Mouse (Mus musculus): ENCODE data around the gene Irak1.

The Irak1 gene

DNA sequence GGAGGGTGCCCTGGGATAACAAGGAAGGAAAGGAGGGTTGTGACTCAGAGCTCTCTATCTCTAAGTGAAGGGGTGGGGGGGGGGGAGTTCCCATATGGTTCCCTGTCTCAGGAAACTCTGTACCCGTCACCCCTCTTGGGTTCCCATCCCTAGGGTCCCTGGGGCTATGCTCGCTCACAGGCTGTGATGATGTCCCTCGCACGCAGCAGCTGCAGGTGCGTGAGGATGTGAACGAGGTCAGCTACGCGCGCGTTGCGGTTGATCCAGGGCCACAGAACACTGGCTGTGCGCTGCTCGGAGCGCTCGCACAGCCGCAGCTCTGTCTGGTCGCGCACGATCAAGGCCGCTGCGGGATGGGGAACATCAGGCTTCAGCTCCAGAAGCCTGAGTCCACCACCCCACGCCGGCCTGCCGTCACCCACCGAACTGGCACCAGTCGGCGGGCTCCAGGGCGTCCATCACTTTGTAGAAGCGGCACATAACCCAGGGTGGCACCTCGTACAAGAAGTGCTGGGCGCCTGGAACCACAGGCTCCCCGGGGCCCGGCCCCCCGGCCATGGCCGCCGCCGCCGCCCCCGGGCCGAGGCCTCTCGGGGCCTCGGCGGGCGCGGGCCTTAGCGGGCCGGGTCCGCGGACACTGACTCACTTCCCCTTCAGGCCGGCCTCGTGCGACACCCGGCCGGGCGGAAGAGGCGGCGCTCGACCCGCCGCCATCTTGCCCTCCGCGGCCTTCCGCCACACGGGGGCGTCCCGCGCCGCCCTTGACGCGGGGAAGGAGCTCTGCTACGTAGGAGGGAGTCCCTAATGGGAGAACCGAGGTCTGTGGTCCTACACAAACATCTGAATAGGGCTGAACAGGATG, at the start of gene Irak1:
TSS of gene Irak1 (minus strand) at position 731 of the 862 bp plus-strand sequence.
- DNase-seq (ENCODE audit: low spot score): peak; percentile 86

DNA sequence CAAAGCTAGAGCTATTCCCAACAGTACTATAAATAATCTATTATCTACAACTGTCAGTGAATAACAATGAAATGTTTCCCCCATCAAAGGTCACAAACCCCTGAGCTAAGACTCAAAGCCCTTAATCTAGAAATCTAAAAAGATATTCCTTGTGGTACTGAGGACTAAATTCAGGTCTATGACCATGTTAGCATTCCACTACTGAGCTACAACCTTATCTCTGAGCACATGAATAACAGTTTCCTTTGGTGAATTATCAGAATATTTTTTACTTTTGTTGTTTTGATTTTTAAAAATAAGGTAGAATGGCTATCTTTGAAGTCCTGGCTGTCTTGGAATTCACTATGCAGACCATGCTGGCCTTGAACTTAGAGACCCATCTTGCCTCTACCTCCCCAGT, 47.1 kb upstream of the Irak1 start:
- no peak for DNase-seq (ENCODE audit: low spot score)

DNA sequence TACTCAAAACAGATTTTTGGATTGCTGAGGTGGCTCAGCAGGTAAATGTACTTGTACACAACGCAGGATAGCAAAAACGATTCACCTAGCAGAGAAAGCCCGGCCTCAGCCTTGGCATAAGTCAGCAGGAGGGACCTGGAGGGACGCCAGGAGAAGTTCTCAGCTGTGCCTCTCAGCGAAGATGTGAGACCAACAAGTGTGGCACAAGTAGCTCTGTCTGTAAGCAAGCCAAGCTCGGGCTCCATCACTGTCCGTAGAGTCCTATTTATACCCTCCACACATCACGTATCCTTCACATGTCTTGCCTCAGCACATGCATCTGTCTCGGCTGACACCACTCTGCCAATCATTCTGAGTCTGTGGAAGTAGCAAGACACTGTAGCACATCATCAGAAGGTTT, 44.2 kb upstream of the Irak1 start:
- peak; percentile 18 for DNase-seq (ENCODE audit: low spot score)

DNA sequence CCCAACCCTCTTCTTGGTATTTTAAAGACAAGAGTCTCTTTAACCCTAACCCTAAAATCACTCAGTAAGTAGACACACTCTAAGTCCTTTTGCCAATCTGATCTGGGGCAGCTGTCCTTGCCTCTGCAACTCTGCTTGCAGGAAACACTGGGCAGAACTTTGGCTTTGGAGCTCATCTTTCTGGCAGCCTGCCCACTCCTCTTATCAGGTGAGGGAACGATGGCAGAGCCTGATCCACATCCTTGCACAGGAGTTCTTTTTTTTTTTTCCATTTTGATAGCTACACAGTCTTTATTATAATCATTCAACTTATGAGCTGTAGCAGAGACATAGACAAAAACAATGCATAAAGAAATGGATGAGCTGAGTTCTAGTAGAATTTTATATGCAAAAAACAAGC, 21.4 kb upstream of the Irak1 start:
- peak; percentile 29 for DNase-seq (ENCODE audit: low spot score)

DNA sequence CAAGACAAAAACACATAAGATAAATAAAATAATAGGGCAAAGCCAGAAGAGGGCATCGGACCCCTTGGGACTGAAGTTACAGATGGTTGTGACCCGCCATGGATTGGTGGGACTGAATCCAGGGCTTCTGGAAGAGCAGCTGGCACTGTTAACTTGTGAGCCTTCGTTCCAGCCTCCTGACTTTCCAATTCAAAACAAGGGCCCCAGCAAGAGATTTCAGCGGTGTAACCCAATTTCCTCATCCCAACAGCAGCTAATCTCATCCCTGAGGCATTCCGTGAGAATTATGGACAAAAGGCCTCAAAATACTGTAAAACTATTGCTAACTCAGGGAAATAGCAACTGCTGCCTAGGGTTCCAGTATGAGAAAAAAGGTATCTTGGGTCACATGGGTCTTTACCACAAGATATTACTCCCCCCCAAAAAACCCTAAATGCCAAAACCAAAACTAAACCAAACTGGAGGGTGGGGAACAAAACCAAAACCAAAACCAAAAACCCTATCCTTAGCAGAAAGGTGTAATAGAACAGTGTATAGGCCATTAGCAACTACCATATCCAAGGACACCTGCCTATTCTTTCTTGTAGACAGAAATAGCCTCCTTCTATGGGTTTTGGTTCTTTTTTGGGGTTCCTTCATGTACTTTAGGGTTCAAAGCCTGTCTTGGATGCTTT, 14.1 kb upstream of the Irak1 start:
- DNase-seq (ENCODE audit: low spot score): no peak

DNA sequence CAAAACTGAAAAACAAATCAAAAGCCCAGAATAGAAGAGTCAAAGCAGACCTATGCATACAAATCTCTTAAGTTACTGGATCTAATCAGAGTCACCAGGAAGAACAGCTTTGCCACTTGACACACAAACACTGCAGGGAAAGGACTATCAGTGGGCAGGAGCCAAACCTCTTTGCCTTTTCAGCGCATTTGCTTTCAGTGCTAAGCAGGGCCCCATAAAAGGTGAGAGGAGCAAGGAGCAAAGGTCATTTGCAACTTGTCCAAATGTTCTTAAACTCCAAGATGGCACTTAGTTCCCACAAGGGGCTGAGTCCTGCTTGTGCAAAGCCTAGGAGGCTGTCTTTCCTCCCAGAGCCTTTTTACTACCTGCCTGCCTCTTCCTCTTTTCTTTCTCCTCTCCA, 6.3 kb upstream of the Irak1 start:
- no peak for DNase-seq (ENCODE audit: low spot score)

DNA sequence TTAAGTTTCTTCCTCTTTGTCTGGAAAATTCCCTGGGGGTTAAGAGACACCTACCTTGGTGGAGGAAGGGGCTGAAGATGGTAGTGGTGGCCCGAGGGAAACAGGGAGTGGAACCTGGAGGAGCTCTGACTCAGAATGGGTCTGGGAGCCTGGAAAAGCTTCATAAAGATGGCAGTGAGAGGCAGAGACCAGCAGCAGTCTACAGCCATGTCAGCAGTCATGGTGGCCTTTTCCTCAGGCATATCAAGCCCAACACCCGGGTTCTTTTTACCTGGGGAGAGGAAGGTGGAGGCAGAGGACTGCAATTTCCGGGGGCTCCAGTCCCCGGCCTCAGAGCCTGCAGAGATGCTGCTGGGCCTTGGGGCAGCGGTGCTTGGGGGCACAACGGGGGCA, 927 bp downstream of the Irak1 start:
- no peak for DNase-seq (ENCODE audit: low spot score)

DNA sequence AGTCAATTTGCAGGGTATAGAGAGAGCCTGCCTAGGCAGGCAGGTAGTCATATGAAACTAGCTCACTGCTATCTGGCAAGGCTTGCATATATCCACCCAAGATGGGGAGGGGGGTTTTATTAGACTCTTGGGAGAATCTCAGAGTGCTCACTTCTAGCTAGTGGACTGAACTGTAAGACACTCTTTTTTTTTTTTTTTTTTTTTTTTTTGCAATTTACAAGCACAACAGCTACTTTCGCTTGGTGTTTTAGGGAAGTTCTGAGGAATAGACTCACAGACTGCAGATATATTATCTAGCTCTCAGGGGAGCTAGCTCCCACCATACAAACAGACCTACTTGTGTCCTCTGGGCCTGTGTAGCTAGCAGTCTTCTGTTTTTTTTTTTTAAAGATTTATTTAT, 9.1 kb downstream of the Irak1 start:
- DNase-seq (ENCODE audit: low spot score): no peak

DNA sequence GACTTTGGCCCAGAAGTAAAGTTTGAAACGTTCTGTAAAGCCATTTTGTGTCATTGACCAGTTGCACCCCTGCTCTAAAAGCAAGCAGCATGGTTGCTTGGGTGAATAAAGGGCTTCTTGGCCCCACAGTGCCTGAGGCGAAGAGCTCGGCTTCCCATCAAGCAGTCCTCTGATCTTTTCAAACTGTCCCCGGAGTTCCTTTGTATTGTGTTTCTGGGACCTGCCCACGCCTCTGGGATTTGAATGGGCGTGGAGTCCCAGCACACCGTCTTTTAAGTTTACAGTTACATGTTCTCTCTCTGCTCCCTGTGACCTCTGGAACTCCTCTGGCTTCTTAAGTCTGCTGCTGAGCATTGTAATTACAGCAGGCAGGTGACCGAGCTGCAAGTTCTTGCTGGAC, 15.7 kb downstream of the Irak1 start:
- no peak for DNase-seq (ENCODE audit: low spot score)

DNA sequence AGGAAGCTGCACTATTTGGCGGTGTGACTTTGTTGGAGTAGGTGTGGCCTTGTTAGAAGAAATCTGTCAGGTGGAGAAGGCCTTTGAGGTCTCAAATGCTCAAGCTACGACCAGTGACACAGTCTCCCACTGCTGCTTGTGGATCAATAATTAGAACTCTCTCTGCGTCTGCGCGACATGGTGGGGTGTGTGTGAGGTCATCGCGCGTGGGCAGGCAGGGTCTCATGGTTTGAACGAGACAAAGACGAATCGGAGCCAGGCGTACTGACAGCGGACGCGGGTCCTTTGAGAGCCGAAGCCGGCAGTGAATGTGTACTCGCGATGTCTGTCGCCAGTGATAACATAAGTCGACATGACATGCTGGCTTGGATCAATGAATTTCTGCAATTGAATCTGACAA, 17.3 kb downstream of the Irak1 start:
- DNase-seq (ENCODE audit: low spot score): no peak

DNA sequence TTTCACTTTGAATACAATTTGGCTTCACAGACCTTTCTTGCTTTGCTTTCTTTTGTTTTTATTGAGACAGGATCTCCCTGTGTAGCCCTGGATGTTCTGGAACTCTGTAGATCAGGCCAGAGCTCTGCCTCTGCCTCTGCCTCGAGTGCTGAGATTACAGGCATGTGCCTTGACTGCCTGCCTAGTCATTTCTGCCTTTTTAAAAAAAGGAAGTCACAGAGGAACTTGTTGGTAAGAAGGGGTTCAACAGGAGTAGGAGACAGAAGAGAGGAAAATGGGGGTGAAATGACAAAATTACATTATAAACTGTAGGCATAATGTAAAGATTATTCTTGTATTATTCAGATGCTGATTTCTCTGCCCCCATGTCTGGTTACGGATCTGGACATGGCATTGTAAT, 20.1 kb downstream of the Irak1 start:
- no peak for DNase-seq (ENCODE audit: low spot score)

DNA sequence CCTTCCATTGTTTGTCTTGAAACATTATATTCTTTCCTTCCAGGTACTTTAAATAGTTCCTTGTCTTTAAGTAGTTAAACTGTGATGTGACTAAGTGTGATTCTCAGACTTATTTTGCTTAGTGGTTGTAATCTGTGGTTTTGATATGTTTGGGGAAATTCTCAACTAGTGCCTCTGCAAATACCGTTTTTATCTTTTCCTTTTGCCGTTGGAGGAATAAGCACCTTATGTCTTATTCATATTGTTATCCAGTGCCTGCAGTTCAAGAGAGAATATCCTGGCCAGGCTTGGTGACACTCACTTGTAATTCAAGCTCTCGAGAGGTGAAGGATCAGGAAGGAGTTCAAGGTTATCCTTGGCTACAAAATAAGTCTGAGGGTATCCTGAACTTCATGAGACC, 22.7 kb downstream of the Irak1 start:
- no peak for DNase-seq (ENCODE audit: low spot score)

DNA sequence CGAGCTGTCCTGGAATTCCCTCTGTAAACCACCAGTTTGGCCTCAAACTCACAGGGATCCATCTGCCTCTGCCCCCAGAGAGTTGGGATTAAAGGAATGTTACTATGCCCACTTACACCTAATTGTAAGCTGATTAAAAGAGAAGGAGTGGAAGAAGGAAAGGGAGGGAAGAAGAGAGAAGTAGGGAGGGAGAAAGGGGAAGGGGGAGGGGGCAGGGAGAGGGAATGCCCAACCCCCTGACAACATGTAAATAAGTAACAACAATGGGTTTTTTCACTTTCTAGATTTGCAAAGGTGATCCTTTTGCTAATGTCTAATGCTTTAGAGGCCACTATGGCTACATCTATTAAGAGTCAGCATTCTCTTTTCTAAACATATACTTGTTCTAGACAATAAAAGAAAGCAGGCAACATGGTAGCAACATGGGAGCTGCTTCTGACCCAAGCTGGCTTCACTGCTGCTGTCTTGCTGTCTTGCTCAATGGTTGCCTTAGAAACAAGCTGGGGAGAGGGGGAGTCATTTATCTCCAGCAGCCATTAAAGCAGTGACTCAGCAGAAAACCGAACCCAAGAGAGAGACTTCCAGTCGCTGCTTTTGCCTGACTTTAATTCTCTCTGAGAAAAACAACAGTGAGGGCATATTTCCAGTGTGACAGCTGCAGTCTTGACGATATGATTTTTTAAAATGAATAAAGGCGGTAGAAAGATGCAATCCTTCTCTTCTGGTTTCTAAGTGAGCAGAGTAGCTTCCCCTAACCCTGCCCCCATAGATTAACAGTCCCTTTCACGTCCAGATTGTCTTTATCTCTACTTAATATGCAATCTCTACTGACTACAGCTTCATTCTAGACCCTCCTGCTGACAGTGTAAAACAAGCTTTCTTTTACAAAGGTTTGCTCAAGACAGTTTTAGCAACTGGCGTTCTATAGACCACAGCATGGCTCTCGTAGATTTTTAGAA, 24.5 kb downstream of the Irak1 start:
- no peak for DNase-seq (ENCODE audit: low spot score)

DNA sequence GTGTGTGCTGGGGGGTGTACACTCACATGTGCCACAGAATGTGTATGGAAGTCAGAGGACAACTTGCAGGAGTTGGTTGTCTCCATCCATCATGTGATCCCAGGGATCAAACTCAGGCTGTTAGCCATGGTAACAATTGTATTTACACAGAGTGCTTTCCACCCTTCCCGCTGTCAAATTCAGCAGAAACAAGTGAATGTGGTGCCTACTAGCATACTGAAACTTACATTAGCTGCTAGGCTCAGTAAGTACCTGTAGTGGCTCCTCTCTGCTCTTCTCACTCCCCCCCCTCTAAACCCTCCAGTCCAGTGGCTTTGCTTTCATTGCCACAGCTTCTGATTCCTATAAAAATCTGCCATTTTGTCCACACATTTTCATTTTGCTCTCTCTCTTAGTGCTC, 45.9 kb downstream of the Irak1 start:
- DNase-seq (ENCODE audit: low spot score): no peak

DNA sequence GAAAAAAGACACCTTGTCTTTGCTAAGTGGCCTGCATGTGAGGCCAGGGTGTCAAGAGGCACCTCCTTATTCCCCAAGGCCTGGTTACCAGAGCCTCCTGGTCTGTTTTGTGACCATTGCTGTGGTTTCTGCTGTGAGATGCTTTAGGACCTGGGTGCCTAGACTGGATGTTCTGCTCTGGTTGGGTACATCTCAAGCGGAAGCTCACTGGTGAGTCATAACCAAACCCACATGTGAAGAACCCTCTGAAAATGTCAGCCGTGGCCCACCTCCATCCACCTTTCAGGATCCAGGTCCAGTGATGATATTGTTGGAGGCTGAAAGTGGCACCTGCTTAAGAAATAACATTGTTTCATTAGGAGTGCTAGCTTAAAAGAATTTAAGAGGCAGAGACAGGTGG, 47.4 kb downstream of the Irak1 start:
- no peak for DNase-seq (ENCODE audit: low spot score)

DNA sequence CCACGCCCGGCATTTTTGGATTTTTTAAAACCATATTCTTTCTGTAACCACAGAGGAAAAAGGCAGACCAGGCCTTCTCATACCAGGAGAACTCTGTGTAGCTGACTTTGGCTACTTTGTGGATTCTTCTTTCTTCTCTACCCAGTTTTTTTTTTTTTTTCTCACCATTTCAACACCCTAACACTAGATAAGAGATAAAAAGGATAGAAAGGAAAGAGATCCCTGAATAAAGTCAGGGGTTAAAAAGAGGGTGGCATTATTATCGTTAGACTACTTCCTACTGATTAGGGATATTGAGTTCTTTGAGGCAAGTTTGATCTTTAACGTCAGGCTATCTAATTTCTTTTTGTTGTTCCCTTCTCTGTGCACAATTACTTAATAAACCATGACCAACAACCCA, 50.9 kb downstream of the Irak1 start:
- DNase-seq (ENCODE audit: low spot score): no peak

DNA sequence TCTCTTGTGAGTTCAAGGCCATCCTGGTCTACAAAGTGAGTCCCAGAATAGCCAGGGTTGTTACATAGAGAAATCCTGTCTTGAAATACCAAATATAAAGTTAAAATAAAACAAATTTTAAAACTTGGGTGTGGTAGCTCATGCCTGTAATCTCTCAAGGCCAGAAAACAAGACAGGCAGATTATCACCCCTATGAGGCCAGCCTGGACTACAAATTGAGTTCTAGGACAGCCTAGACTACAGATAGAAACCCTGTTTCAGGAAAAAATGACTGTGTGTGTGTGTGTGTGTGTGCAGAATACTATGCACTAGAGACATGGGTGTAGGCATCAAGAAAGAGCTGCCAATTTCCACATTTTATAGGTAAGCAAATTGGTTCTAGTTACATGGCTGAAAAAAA, 52.9 kb downstream of the Irak1 start:
- DNase-seq (ENCODE audit: low spot score): no peak

DNA sequence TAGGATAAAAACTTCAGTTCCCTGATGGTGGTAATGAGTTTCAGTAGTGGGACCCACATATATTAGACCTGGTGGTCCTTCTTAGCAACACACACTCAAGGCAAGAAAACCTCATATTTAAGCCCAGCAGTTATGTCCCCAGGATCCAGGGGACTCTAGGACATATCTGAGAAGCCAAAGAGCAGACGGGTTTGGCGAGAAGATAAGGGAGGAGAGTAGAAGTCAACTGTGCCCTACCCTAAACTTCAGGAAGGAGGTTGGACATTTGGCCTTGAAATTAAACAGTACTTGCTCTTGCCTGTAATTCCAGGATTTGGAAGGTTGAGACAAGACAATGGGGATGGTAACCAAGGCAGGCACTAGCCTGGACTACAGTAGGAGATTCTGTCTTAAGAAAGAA, 54.0 kb downstream of the Irak1 start:
- no peak for DNase-seq (ENCODE audit: low spot score)

DNA sequence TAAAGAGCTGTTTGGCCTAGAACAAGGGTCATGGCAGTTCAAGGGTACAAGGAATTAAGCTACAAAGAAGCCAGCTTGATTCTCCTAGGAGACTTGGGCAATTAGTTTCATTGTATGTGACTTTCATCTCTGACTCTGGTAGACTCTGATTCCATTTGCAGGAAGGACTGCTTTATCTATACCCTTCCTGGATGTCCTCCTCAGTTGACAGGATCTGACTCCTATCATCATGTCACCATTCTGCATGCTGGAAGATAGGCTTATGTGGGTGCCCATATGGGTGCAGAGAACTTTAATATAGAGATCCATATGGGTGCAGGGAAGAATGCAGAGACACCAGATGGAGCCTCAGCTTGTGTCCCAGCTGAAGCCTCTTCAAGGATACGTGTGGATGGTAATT, 54.6 kb downstream of the Irak1 start:
- no peak for DNase-seq (ENCODE audit: low spot score)

DNA sequence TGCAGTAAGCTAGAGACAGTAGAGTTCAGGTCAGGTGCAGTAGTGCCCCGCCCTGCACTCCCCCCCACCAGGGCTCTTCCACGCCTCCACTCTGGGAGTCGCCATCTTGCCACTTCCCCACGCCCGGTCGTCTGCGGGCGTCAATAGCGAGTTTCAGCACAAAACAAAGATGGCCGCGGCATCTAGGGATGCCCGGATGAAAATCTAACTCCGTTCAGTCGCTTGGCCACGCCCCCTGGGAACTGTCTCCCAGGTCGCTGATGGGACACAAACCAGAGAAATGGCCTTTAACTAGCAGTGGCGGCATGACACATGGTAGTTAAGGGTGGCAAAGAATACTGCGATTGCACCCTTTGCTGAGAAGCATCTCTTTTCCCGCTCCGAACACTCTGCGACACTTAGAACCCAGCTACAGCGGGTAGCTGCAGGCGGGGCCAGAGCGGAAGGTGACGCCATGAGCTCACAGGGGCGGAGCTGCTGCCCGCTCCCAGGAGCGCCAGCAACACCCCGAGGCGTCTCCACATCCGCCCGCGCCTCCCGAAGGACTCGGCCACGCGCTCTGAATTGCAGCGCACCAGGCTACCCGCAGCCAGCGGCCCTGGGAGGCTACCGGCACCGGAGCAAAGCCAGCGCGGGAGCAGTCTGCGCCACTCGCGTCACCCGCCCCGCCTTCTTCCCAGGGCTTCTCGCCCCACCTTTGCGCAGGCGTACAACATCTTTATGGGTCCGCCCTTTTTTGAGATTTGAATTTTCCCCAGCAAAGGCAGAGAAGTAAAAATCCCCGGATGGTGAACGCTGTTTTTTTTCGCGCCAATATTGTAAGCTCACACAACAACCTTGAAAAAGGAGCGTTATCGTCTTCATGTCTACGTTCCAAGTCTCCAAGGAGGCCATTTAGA, 56.3 kb downstream of the Irak1 start:
- DNase-seq (ENCODE audit: low spot score): peak; percentile 86

All from ovary, postnatal 36 days (tissue).